In genomic region chr1:135729821-135730220, GRCm38 (mm10) we compare ENCODE assay signal across 8 mouse cellular contexts. TPM values are rescaled to one million over a fixed set of nuclear protein-coding genes. Genes with fewer than 3 reads are reported as not detected.
DNase-seq lines count a peak whose midpoint lies in the region; ATAC-seq and TF ChIP-seq lines count a peak whose summit lies in the region.

No protein-coding gene starts in this region.

- no peak for DNase-seq in kidney, postnatal 0 days (ENCODE audit: low spot score)
- no peak for DNase-seq in kidney, adult 11 months
- DNase-seq in gastrocnemius, adult 8-10 months (ENCODE audit: low spot score in 2 of 2) = no peak
- no peak for DNase-seq in kidney, postnatal 25 days
- no peak for DNase-seq in layer of hippocampus, adult 11-12 months (ENCODE audit: low spot score)

- H3K9me3 ChIP-seq in kidney, postnatal 0 days (replicated peaks; ENCODE audit: low read length) = no peaks in the 10 kb centered on the region
- no peaks in the 10 kb centered on the region for H3K9me3 ChIP-seq in hindbrain, embryonic 15.5 days
- no peaks in the 10 kb centered on the region for H3K9me3 ChIP-seq in midbrain, embryonic 15.5 days

- peak overlapping the region; percentile 68 for H3K4me3 ChIP-seq in kidney, postnatal 0 days (replicated peaks; ENCODE audit: low read depth, low read length)
- H3K4me3 ChIP-seq in cortical plate, adult 2 months (ENCODE audit: insufficient read depth, low read length) = peak overlapping the region; percentile 45
- H3K4me3 ChIP-seq in hindbrain, embryonic 15.5 days = peak overlapping the region; percentile 57
- H3K4me3 ChIP-seq in midbrain, embryonic 15.5 days = peak overlapping the region; percentile 48; the same call in 1 of the 2 replicates

- no peaks in the 10 kb centered on the region for H3K27me3 ChIP-seq in kidney, postnatal 0 days (ENCODE audit: insufficient read depth, low read length)
- no peaks in the 10 kb centered on the region for H3K27me3 ChIP-seq in hindbrain, embryonic 15.5 days
- no peaks in the 10 kb centered on the region for H3K27me3 ChIP-seq in midbrain, embryonic 15.5 days (replicated peaks)

- TF ChIP-seq CTCF in kidney, postnatal 0 days (IDR thresholded peaks at IDR 0.05; ENCODE audit: low read depth) = no peak
- no peak for TF ChIP-seq CTCF in cortical plate, adult 2 months (IDR thresholded peaks at IDR 0.05; ENCODE audit: extremely low read depth, insufficient read depth, low read length)

- no peak for TF ChIP-seq POLR2A in cortical plate, adult 2 months (IDR thresholded peaks at IDR 0.05; ENCODE audit: extremely low read depth, insufficient read depth, low read length)

- 15% methylated on average over 4 of the region's 4 CpGs for WGBS in kidney, postnatal 0 days
- WGBS in hindbrain, embryonic 15.5 days = 22% methylated on average over 4 of the region's 4 CpGs
- WGBS in midbrain, embryonic 15.5 days = 28% methylated on average over 4 of the region's 4 CpGs

- ATAC-seq in kidney, postnatal 0 days (replicated peaks; ENCODE audit: low FRiP score, low read depth) = no peak
- ATAC-seq in hindbrain, embryonic 15.5 days (ENCODE audit: low FRiP score, low read depth) = no peak
- no peak for ATAC-seq in midbrain, embryonic 15.5 days (replicated peaks)

- H3K4me2 ChIP-seq in kidney, postnatal 0 days (ENCODE audit: low read length) = peak overlapping the region; percentile 84
- peak overlapping the region; percentile 95 for H3K4me2 ChIP-seq in hindbrain, embryonic 15.5 days
- H3K4me2 ChIP-seq in midbrain, embryonic 15.5 days = peak overlapping the region; percentile 90

- peak overlapping the region; percentile 91 for H3K27ac ChIP-seq in kidney, postnatal 0 days
- peak overlapping the region; percentile 47 for H3K27ac ChIP-seq in cortical plate, adult 2 months (ENCODE audit: insufficient read depth, low read length)
- no peak overlapping the region for H3K27ac ChIP-seq in hindbrain, embryonic 15.5 days (replicated peaks)
- no peak overlapping the region for H3K27ac ChIP-seq in midbrain, embryonic 15.5 days

- H3K4me1 ChIP-seq in kidney, postnatal 0 days (replicated peaks; ENCODE audit: insufficient read depth, low read length) = peaks cover 54% of the 10 kb centered on the region
- H3K4me1 ChIP-seq in cortical plate, adult 2 months (ENCODE audit: control insufficient read depth, insufficient read depth, low read length) = peaks cover under 1% of the 10 kb centered on the region; the same call in 1 of the 2 replicates
- H3K4me1 ChIP-seq in hindbrain, embryonic 15.5 days (replicated peaks) = peaks cover 36% of the 10 kb centered on the region
- peaks cover 22% of the 10 kb centered on the region for H3K4me1 ChIP-seq in midbrain, embryonic 15.5 days

- no peaks in the 10 kb centered on the region for H3K36me3 ChIP-seq in kidney, postnatal 0 days (ENCODE audit: insufficient read depth, low read length)
- no peaks in the 10 kb centered on the region for H3K36me3 ChIP-seq in hindbrain, embryonic 15.5 days
- H3K36me3 ChIP-seq in midbrain, embryonic 15.5 days (replicated peaks) = no peaks in the 10 kb centered on the region

- H3K9ac ChIP-seq in kidney, postnatal 0 days (ENCODE audit: low read depth, low read length) = peak overlapping the region; percentile 82
- H3K9ac ChIP-seq in hindbrain, embryonic 15.5 days = no peak overlapping the region
- no peak overlapping the region for H3K9ac ChIP-seq in midbrain, embryonic 15.5 days

RNA-seq across cellular contexts. Expression of gene Csrp1, which starts 10.0 kb away (rescaled TPM):
- 189 and 190 TPM in 2 replicates for polyA plus RNA-seq in kidney, postnatal 0 days (2015; fragmentation: Nextera tagmentation; extraction: Ambion mirVana)
- 346 and 369 TPM in 2 replicates for polyA plus RNA-seq in cortical plate, adult 2 months (2012; rRNA removed)
- 17.7 and 19.6 TPM in 2 replicates for polyA plus RNA-seq in hindbrain, embryonic 15.5 days (2015; fragmentation: Nextera tagmentation; extraction: Ambion mirVana)
- 13.9 and 14.7 TPM in 2 replicates for polyA plus RNA-seq in midbrain, embryonic 15.5 days (2015; fragmentation: Nextera tagmentation; extraction: Ambion mirVana)
- total RNA-seq in gastrocnemius, adult 8-10 months (2022) = 10 to 100 TPM; 17.2 to 24.8 (median 23.2) TPM

RNA-seq across cellular contexts. Expression of gene Phlda3, which starts 36.1 kb away (rescaled TPM):
- polyA plus RNA-seq in kidney, postnatal 0 days (2015; fragmentation: Nextera tagmentation; extraction: Ambion mirVana) = 76.4 and 78.4 TPM in 2 replicates
- 55.8 and 57.3 TPM in 2 replicates for polyA plus RNA-seq in cortical plate, adult 2 months (2012; rRNA removed)
- polyA plus RNA-seq in hindbrain, embryonic 15.5 days (2015; fragmentation: Nextera tagmentation; extraction: Ambion mirVana) = 34.9 and 39.9 TPM in 2 replicates
- 27.6 and 31.4 TPM in 2 replicates for polyA plus RNA-seq in midbrain, embryonic 15.5 days (2015; fragmentation: Nextera tagmentation; extraction: Ambion mirVana)
- 100 to 1,000 TPM; 131 to 182 (median 168) TPM for total RNA-seq in gastrocnemius, adult 8-10 months (2022)

RNA-seq across cellular contexts. Expression of gene Tnni1, which starts 49.4 kb away (rescaled TPM):
- polyA plus RNA-seq in kidney, postnatal 0 days (2015; fragmentation: Nextera tagmentation; extraction: Ambion mirVana) = 7.9 and 8.9 TPM in 2 replicates
- polyA plus RNA-seq in cortical plate, adult 2 months (2012; rRNA removed) = 17.4 and 18.8 TPM in 2 replicates
- polyA plus RNA-seq in hindbrain, embryonic 15.5 days (2015; fragmentation: Nextera tagmentation; extraction: Ambion mirVana) = 1.3 and 1.8 TPM in 2 replicates
- polyA plus RNA-seq in midbrain, embryonic 15.5 days (2015; fragmentation: Nextera tagmentation; extraction: Ambion mirVana) = 0.56 and 1.9 TPM in 2 replicates
- total RNA-seq in gastrocnemius, adult 8-10 months (2022) = 100 to 1,000 TPM; 238 to 314 (median 288) TPM

Comparison
In these comparisons a context has a peak if more than half of its experiments do, and no peak if none do; other contexts are left out.
1. H3K27ac ChIP-seq: peak in kidney, postnatal 0 days (single experiment) and cortical plate, adult 2 months (single experiment); none in hindbrain, embryonic 15.5 days (single experiment) and midbrain, embryonic 15.5 days (single experiment).
2. Peak in every context shown above with its lines, with median percentiles within 50 percentile points of each other: H3K4me2 ChIP-seq and H3K4me3 ChIP-seq.